Mouse (Mus musculus): ENCODE data around the gene Tmem209.

DNA sequence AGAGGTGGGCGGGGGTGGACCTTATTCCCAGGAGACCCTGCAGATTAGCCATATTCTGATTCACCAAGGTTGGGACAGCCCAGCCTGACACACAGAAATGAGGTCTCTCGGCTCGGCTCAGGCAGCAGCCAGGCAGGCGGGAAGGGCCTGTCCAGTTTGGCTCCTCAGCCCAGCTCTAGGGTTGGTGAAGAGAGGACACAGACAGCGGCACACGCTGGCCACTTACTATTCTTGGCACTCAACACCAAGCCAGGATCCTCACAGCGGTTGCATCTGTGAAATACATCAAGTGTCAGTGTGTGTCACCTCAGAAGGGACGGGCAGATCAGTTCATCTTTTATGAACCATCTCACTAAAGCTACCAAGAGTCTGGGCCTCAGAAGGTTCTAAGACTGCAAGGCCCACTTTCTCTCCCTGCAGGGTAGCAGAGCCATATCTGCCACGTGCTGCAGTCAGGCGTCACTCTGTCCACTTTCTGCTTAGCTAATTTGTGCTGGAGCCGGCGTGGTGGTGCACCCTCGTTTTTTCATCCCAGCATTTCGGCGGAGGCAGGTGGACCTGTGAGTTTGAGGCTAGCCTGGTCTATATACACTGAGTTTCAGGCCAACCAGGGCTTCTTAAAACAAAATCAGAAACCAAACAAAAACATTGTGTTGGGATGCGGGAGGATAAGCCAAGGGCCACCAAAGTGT is 50.4 kb downstream of the Tmem209 start:
- TF ChIP-seq CTCF (IDR thresholded peaks at IDR 0.05; ENCODE audit: borderline replicate concordance, insufficient read depth, low read length) = no peak
- TF ChIP-seq POLR2A (IDR thresholded peaks at IDR 0.05; ENCODE audit: low read depth, low read length) = no peak

All from embryonic fibroblast, embryonic 13.5 days (primary cell).